Mouse (Mus musculus): Measurements from ENCODE around the gene Zfp646. TPM values are rescaled to one million over a fixed set of nuclear protein-coding genes. Genes with fewer than 3 reads are reported as not detected.

Gene Zfp646
- polyA plus RNA-seq, 1 experiment = 27.2 TPM

DNA sequence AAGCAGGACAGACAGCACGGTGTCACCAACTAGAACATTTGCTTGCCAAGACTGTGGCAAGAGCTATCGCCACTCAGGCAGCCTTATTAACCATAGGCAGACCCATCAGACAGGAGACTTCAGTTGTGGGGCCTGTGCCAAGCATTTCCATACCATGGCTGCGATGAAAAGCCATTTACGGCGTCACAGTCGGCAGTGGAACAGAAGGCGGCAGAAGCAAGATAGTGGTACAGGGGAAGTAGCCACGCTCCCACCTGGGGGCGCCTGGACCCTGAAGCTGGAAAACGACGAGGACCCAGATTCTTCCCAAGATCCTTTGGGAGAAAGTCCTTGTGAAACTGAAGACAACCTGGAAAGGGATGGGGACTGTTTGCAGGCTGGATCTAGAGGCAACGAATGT, 4.4 kb downstream of the Zfp646 start:
- WGBS = 95% methylated on average over 12 of the region's 12 CpGs
- Histone ChIP-seq H3K4me1 (ENCODE audit: control insufficient read depth, insufficient read depth, insufficient read length) (peaks cover 3% of the 10 kb centered on the region; the same call in 1 of the 2 replicates), H3K27ac (ENCODE audit: insufficient read depth, low read length) (no peak overlapping the region), H3K4me3 (ENCODE audit: extremely low read depth, insufficient read depth, insufficient read length) (no peak overlapping the region), H3K27me3 (ENCODE audit: control insufficient read depth, insufficient read depth, low read length) (no peaks in the 10 kb centered on the region), H3K36me3 (ENCODE audit: control insufficient read depth, insufficient read depth, low read length) (peaks cover 46% of the 10 kb centered on the region)
- TF ChIP-seq CTCF (IDR thresholded peaks at IDR 0.05; ENCODE audit: extremely low read depth, insufficient read depth, insufficient read length, insufficient replicate concordance) (no peak), POLR2A (IDR thresholded peaks at IDR 0.05; ENCODE audit: low read depth, low read length) (no peak)
- no peak for DNase-seq (ENCODE audit: low read depth in 1 of 2, low spot score in 2 of 2)

DNA sequence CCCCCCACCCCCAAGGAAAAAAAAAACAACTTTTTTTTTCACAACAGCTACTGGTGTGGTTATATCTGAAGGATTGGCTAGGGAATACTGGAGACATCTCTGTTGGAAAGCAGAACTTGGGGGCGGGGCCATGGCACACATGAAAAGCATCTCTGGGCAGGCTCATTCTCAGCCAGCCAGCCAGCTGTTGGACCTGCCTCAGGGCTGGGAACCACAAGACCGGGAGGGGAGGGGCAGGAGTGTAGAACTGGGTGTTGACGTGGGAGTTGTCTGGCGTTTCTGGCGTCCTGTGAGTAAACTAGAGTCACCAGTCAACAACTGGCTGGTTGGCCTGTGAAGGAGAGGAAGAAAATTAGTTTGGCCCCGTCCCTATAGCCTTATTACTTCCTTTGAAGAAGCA, 9.9 kb downstream of the Zfp646 start:
- Histone ChIP-seq H3K4me3 (ENCODE audit: extremely low read depth, insufficient read depth, insufficient read length) (no peak overlapping the region), H3K27me3 (ENCODE audit: control insufficient read depth, insufficient read depth, low read length) (no peaks in the 10 kb centered on the region), H3K36me3 (ENCODE audit: control insufficient read depth, insufficient read depth, low read length) (peaks cover 40% of the 10 kb centered on the region), H3K27ac (ENCODE audit: insufficient read depth, low read length) (no peak overlapping the region), H3K4me1 (ENCODE audit: control insufficient read depth, insufficient read depth, insufficient read length) (peaks cover 3% of the 10 kb centered on the region; the same call in 1 of the 2 replicates)
- no peak for TF ChIP-seq CTCF (IDR thresholded peaks at IDR 0.05; ENCODE audit: extremely low read depth, insufficient read depth, insufficient read length, insufficient replicate concordance)
- no peak for TF ChIP-seq POLR2A (IDR thresholded peaks at IDR 0.05; ENCODE audit: low read depth, low read length)
- WGBS = 57% methylated on average over 6 of the region's 6 CpGs
- no peak for DNase-seq (ENCODE audit: low read depth in 1 of 2, low spot score in 2 of 2)

DNA sequence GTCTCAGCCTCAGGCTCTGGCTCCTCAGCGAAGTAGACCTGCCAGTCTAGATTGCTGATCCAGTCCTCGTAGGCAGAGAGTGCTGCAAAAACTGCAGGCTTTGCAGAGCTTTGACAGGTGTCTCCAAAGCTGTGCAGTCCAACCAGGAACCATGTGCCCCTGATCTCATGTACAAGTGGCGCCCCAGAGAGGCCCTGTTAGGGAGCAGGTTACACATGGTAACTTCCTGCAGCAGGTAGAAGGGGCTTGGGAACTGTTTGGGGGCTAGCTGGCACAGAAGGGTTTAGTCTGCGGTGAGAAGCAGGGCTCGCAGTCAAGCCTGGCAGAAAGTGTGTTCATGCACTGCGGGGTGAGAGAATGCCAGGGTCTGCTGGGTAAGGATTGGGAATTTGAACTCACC, 10.5 kb downstream of the Zfp646 start:
- DNase-seq (ENCODE audit: low read depth in 1 of 2, low spot score in 2 of 2) = no peak
- TF ChIP-seq CTCF (IDR thresholded peaks at IDR 0.05; ENCODE audit: extremely low read depth, insufficient read depth, insufficient read length, insufficient replicate concordance) = no peak
- TF ChIP-seq POLR2A (IDR thresholded peaks at IDR 0.05; ENCODE audit: low read depth, low read length) = no peak
- WGBS = 94% methylated on average over 6 of the region's 6 CpGs
- no peaks in the 10 kb centered on the region for H3K27me3 ChIP-seq (ENCODE audit: control insufficient read depth, insufficient read depth, low read length)
- no peak overlapping the region for H3K4me3 ChIP-seq (ENCODE audit: extremely low read depth, insufficient read depth, insufficient read length)
- peaks cover 3% of the 10 kb centered on the region; the same call in 1 of the 2 replicates for H3K4me1 ChIP-seq (ENCODE audit: control insufficient read depth, insufficient read depth, insufficient read length)
- H3K27ac ChIP-seq (ENCODE audit: insufficient read depth, low read length) = no peak overlapping the region
- peaks cover 36% of the 10 kb centered on the region for H3K36me3 ChIP-seq (ENCODE audit: control insufficient read depth, insufficient read depth, low read length)

DNA sequence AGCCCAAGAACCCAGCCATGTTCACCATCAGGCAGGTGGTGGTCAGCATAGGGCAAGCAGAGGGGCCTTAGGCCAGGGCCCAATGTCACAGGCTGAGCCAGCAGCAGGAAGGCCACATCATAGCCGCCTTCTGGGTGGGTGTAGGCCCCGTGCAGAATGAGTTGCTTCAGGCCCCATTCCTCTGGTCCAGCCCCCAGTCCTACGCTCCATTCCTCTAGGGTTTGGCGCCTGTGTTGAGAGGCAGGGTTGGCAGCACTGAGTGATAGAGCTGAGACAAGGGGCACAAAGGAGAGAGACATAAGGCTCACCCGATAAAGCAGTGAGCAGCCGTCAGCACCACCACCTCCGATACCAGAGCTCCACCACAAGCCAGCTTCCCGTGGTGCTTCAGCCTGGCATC, 11.2 kb downstream of the Zfp646 start:
- peaks cover 3% of the 10 kb centered on the region; the same call in 1 of the 2 replicates for H3K4me1 ChIP-seq (ENCODE audit: control insufficient read depth, insufficient read depth, insufficient read length)
- TF ChIP-seq CTCF (IDR thresholded peaks at IDR 0.05; ENCODE audit: extremely low read depth, insufficient read depth, insufficient read length, insufficient replicate concordance) (no peak), POLR2A (IDR thresholded peaks at IDR 0.05; ENCODE audit: low read depth, low read length) (no peak)
- DNase-seq (ENCODE audit: low read depth in 1 of 2, low spot score in 2 of 2) = no peak
- H3K27me3 ChIP-seq (ENCODE audit: control insufficient read depth, insufficient read depth, low read length) = no peaks in the 10 kb centered on the region
- peaks cover 32% of the 10 kb centered on the region for H3K36me3 ChIP-seq (ENCODE audit: control insufficient read depth, insufficient read depth, low read length)
- H3K4me3 ChIP-seq (ENCODE audit: extremely low read depth, insufficient read depth, insufficient read length) = no peak overlapping the region
- WGBS = 90% methylated on average over 8 of the region's 8 CpGs
- no peak overlapping the region for H3K27ac ChIP-seq (ENCODE audit: insufficient read depth, low read length)

DNA sequence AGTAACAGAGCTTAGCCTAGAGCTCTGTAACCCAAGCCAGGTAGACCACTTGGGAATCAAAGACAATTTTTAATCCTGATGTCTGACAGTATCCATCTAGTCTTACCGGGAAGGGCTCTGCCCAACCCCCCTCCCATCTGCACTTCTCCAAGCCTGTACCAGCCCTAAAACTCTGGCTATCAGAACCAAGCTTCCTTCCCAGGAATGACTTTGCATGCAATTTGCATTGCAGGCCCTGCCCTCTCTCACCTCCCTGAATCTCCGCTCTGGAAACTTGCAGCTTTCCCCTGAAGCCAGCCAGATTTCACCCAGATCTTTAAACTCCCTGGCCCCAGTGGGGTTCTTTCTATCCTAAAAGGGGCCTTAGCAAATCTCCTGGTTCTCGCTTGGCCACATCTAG, 11.8 kb downstream of the Zfp646 start:
- Histone ChIP-seq H3K4me1 (ENCODE audit: control insufficient read depth, insufficient read depth, insufficient read length) (peaks cover 3% of the 10 kb centered on the region; the same call in 1 of the 2 replicates), H3K4me3 (ENCODE audit: extremely low read depth, insufficient read depth, insufficient read length) (no peak overlapping the region), H3K36me3 (ENCODE audit: control insufficient read depth, insufficient read depth, low read length) (peaks cover 26% of the 10 kb centered on the region), H3K27ac (ENCODE audit: insufficient read depth, low read length) (no peak overlapping the region), H3K27me3 (ENCODE audit: control insufficient read depth, insufficient read depth, low read length) (no peaks in the 10 kb centered on the region)
- no peak for DNase-seq (ENCODE audit: low read depth in 1 of 2, low spot score in 2 of 2)
- TF ChIP-seq POLR2A (IDR thresholded peaks at IDR 0.05; ENCODE audit: low read depth, low read length) (no peak), CTCF (IDR thresholded peaks at IDR 0.05; ENCODE audit: extremely low read depth, insufficient read depth, insufficient read length, insufficient replicate concordance) (no peak)
- 84% methylated on average over 3 of the region's 3 CpGs for WGBS

DNA sequence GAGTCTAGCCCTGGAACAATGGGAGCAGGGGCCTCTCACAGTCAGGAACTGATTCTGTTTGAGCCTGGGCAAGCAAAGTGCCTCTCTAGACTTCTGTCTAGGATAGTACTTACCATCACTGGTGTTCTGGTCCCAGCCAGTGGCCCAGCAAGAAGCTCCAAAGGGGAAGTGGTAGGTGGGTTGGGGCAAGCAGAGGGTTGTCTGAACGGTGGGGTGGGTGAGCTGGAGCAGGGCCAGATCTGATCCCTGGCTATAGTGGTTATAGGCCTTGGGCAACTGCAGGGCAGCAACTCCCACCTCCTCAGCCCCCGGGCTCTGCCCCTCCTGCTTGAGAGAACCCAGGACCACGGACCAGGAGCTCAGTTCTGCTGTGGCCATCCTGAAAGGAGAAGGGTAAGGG, 12.8 kb downstream of the Zfp646 start:
- peaks cover 19% of the 10 kb centered on the region for H3K36me3 ChIP-seq (ENCODE audit: control insufficient read depth, insufficient read depth, low read length)
- no peaks in the 10 kb centered on the region for H3K27me3 ChIP-seq (ENCODE audit: control insufficient read depth, insufficient read depth, low read length)
- DNase-seq (ENCODE audit: low read depth in 1 of 2, low spot score in 2 of 2) = no peak
- no peak overlapping the region for H3K4me3 ChIP-seq (ENCODE audit: extremely low read depth, insufficient read depth, insufficient read length)
- WGBS = 50% methylated on average over 3 of the region's 3 CpGs
- no peak overlapping the region for H3K27ac ChIP-seq (ENCODE audit: insufficient read depth, low read length)
- TF ChIP-seq POLR2A (IDR thresholded peaks at IDR 0.05; ENCODE audit: low read depth, low read length) = no peak
- no peak for TF ChIP-seq CTCF (IDR thresholded peaks at IDR 0.05; ENCODE audit: extremely low read depth, insufficient read depth, insufficient read length, insufficient replicate concordance)
- H3K4me1 ChIP-seq (ENCODE audit: control insufficient read depth, insufficient read depth, insufficient read length) = peaks cover 1% of the 10 kb centered on the region; the same call in 1 of the 2 replicates

DNA sequence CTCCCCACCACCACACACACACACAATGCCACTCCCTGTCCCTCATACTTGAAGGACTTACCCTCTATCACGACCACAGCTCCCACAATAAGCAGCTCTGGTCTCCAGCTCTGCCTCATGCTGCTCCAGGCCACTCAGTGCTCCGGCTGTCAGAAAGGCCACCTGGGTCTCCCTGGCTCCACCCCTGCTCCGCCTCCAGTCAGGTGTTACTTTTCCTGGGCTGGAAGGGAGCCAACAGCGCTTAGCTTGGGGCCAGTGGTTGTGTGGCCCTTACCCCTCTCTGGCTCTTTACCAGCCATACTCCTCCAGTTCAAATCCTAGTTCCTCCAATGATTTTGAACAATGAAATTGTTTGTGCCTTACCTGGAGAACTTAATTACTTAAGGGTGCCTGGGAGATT, 14.8 kb downstream of the Zfp646 start, which contains the start of gene Prss53:
Prss53 (minus strand) TSS at position 173 of the 400 bp plus-strand sequence.
- no peaks in the 10 kb centered on the region; the same call in 1 of the 2 replicates for H3K4me1 ChIP-seq (ENCODE audit: control insufficient read depth, insufficient read depth, insufficient read length)
- no peak for DNase-seq (ENCODE audit: low read depth in 1 of 2, low spot score in 2 of 2)
- H3K27me3 ChIP-seq (ENCODE audit: control insufficient read depth, insufficient read depth, low read length) = no peaks in the 10 kb centered on the region
- WGBS = 77% methylated on average over 4 of the region's 4 CpGs
- no peak within 1 kb of the TSS for H3K27ac ChIP-seq (ENCODE audit: insufficient read depth, low read length)
- no peak within 1 kb of the TSS for H3K4me3 ChIP-seq (ENCODE audit: extremely low read depth, insufficient read depth, insufficient read length)
- no peak for TF ChIP-seq CTCF (IDR thresholded peaks at IDR 0.05; ENCODE audit: extremely low read depth, insufficient read depth, insufficient read length, insufficient replicate concordance)
- no peak for TF ChIP-seq POLR2A (IDR thresholded peaks at IDR 0.05; ENCODE audit: low read depth, low read length)
- H3K36me3 ChIP-seq (ENCODE audit: control insufficient read depth, insufficient read depth, low read length) = peaks cover 17% of the 10 kb centered on the region

Measured in spleen, adult 2 months (tissue).